Mouse (Mus musculus) heart, embryonic 12.5 days (tissue): Measurements from ENCODE around the gene Gm4767. TPM values are rescaled to one million over a fixed set of nuclear protein-coding genes. Genes with fewer than 3 reads are reported as not detected.
"Not testable (repeated sequence)": the region's sequence is repeated elsewhere in the genome, so short reads cannot be mapped to it uniquely, and the experiment has no call there.

Experiments used
- ATAC-seq: fragments of 200-750 bp; cut with Nextera tagmentation; 2 replicates; pipeline ENCODE4 v1.8.0; 2017; ENCODE audit warnings: moderate TSS enrichment, moderate library complexity; ENCODE audit not compliant: insufficient number of reproducible peaks, low FRiP score
- H3K27ac ChIP-seq: fragments of 300-500 bp; sonication (generic); 2 replicates; pipeline ENCODE4 v1.5.1; 2016; ENCODE audit warnings: mild to moderate bottlenecking, moderate library complexity; ENCODE audit not compliant: poor library complexity, severe bottlenecking
- H3K27me3 ChIP-seq: fragments of 300-500 bp; sonication (generic); replicated peaks from 2 replicates; pipeline ENCODE4 v1.6.1; 2016; ENCODE audit warnings: mild to moderate bottlenecking, moderate library complexity
- H3K36me3 ChIP-seq: fragments of 300-500 bp; sonication (generic); 2 replicates; pipeline ENCODE4 v1.6.1; 2016; ENCODE audit warnings: mild to moderate bottlenecking, moderate library complexity
- H3K4me1 ChIP-seq: fragments of 300-500 bp; sonication (generic); replicated peaks from 2 replicates; pipeline ENCODE4 v1.6.1; 2016; ENCODE audit warnings: mild to moderate bottlenecking
- H3K4me2 ChIP-seq: fragments of 300-500 bp; sonication (generic); 2 replicates; pipeline ENCODE4 v1.6.1; 2016; ENCODE audit warnings: mild to moderate bottlenecking, moderate library complexity
- H3K4me3 ChIP-seq: fragments of 300-500 bp; sonication (generic); 2 replicates; pipeline ENCODE4 v1.5.1; 2016; ENCODE audit warnings: mild to moderate bottlenecking
- H3K9ac ChIP-seq: fragments of 300-500 bp; sonication (generic); 2 replicates; pipeline ENCODE4 v1.6.1; 2016; ENCODE audit warnings: mild to moderate bottlenecking, moderate library complexity
- H3K9me3 ChIP-seq: fragments of 300-500 bp; sonication (generic); replicated peaks from 2 replicates; pipeline ENCODE4 v1.6.1; 2016; ENCODE audit warnings: mild to moderate bottlenecking, moderate library complexity
- WGBS: fragments of 180-500 bp; shearing (Covaris S2); methylation state at CpG from one replicate; pipeline ENCODE4 v1.1.7; 2016; 5-methylcytosine and 5-hydroxymethylcytosine counted together
- polyA plus RNA-seq: library from polyadenylated mRNA; unstranded; fragments of >200 nt; fragmentation: Nextera tagmentation; extraction: Ambion mirVana; gene quantifications from 2 replicates; pipeline ENCODE4 v1.2.1, GENCODE M21; 2016

The Gm4767 gene
- polyA plus RNA-seq = 1.7 TPM in 2 replicates

GRCm38 (mm10) chr10:81811899-81812298, at the start of gene Gm4767:
Gene Gm4767, plus strand, starts transcription at chr10:81812186.
- H3K4me3 ChIP-seq = peak within 1 kb of the TSS; percentile 23; the same call in 1 of the 2 replicates
- not testable (repeated sequence) for H3K4me1 ChIP-seq, H3K27me3 ChIP-seq, H3K36me3 ChIP-seq, H3K9ac ChIP-seq, H3K9me3 ChIP-seq, H3K27ac ChIP-seq, ATAC-seq
- 23% methylated on average over 15 of the region's 20 CpGs for WGBS
- H3K4me2 ChIP-seq = peak within 1 kb of the TSS; percentile 40; the same call in 1 of the 2 replicates

GRCm38 (mm10) chr10:81770506-81771403, 41.2 kb upstream of the Gm4767 start, which contains the start of gene Gm3055:
Gene Gm3055, minus strand, starts transcription at chr10:81771161.
- H3K4me1 ChIP-seq, H3K4me3 ChIP-seq, H3K27ac ChIP-seq, H3K27me3 ChIP-seq, H3K36me3 ChIP-seq, H3K4me2 ChIP-seq, H3K9me3 ChIP-seq, H3K9ac ChIP-seq: not testable (repeated sequence)
- ATAC-seq = peak; percentile 94
- WGBS = no CpG with 5 or more reads among the region's 43 CpGs

GRCm38 (mm10) chr10:81771404-81771777, 40.6 kb upstream of the Gm4767 start:
- not testable (repeated sequence) for H3K4me3 ChIP-seq, H3K9ac ChIP-seq, H3K27me3 ChIP-seq, H3K36me3 ChIP-seq, H3K9me3 ChIP-seq, H3K4me1 ChIP-seq, H3K27ac ChIP-seq, H3K4me2 ChIP-seq
- ATAC-seq = 0 out of 2 replicates have a peak, but pooled peaks have one; percentile 7
- WGBS = no CpG with 5 or more reads among the region's 3 CpGs

- not testable (repeated sequence) for H3K27ac ChIP-seq, H3K9me3 ChIP-seq, H3K36me3 ChIP-seq, H3K27me3 ChIP-seq, H3K4me2 ChIP-seq, H3K4me1 ChIP-seq, ATAC-seq, H3K4me3 ChIP-seq, H3K9ac ChIP-seq
- no CpG with 5 or more reads among the region's 18 CpGs for WGBS
Measured at GRCm38 (mm10) chr10:81846219-81846618, 34.2 kb downstream of the Gm4767 start.

GRCm38 (mm10) chr10:81863409-81864407, 51.7 kb downstream of the Gm4767 start, which contains the start of gene Gm32687:
Gene Gm32687, plus strand, starts transcription at chr10:81863934.
- H3K9ac ChIP-seq, H3K4me3 ChIP-seq, H3K27me3 ChIP-seq, H3K36me3 ChIP-seq, H3K4me1 ChIP-seq, H3K9me3 ChIP-seq, H3K4me2 ChIP-seq, H3K27ac ChIP-seq: not testable (repeated sequence)
- 35% methylated on average over 6 of the region's 49 CpGs for WGBS
- ATAC-seq = peak; percentile 99

Other genes starting within 250 kb of the Gm4767 start
- 25.8 and 30.8 TPM in 2 replicates for gene Tle2, start 237.6 kb upstream of the Gm4767 start, polyA plus RNA-seq
- 27.2 and 27.4 TPM in 2 replicates for gene Tle6, start 211.1 kb upstream of the Gm4767 start, polyA plus RNA-seq
- gene BC025920, start 205.9 kb upstream of the Gm4767 start, polyA plus RNA-seq = 0.50 and 0.72 TPM in 2 replicates
- 25.4 and 25.6 TPM in 2 replicates for gene Sirt6, start 184.4 kb upstream of the Gm4767 start, polyA plus RNA-seq
- 9.6 and 12.1 TPM in 2 replicates for gene Ankrd24, start 183.6 kb upstream of the Gm4767 start, polyA plus RNA-seq
- 3.3 and 3.5 TPM in 2 replicates for gene Gm10778, start 163.1 kb upstream of the Gm4767 start, polyA plus RNA-seq
- gene Zfp433, start 107.4 kb upstream of the Gm4767 start, polyA plus RNA-seq = 10.3 and 11.5 TPM in 2 replicates
- gene Gm3055, start 41.0 kb upstream of the Gm4767 start, polyA plus RNA-seq = 3.9 and 4.5 TPM in 2 replicates
- gene Gm32687, start 51.7 kb downstream of the Gm4767 start, polyA plus RNA-seq = 4.8 and 6.7 TPM in 2 replicates
- 1.5 and 2.1 TPM in 2 replicates for gene Zfp781, start 118.3 kb downstream of the Gm4767 start, polyA plus RNA-seq
- gene Zfp873, start 235.9 kb downstream of the Gm4767 start, polyA plus RNA-seq = 9.8 TPM in 2 replicates